Mouse (Mus musculus): ENCODE data around the gene Col25a1. TPM values are rescaled to one million over a fixed set of nuclear protein-coding genes. Genes with fewer than 3 reads are reported as not detected.

Gene Col25a1
- polyA plus RNA-seq, 1 experiment from 2014 or later: 6.3 TPM

DNA sequence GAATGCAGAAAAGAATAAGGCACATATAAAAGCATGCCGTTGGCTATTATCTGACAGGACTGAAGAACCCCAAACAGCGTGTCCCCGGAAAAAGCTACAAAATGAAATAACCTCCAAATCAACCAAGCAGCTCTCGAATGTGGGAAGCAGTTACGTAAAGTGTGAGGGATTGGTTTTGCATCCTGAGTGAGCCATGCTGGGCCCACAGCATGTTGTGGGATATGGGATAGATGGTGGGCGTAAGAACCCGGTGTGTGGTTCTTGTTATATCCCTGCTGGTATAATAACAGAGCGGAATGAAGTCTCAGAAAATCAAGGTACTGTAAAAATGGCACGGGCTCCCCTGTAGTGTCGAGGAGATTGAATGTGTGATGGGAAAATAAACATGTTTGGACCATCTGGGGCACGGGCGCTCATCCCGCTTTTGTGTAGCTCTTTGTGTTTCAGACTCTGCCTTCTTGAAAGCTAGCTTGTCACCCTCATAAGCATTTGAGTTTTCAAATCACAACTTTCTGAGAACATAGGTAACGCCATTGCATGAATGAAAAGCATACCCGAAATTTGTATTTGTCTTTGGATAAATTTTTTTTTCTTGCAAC lies 225.4 kb downstream of the Col25a1 start:
- WGBS: 86% methylated on average over 15 of the region's 15 CpGs

DNA sequence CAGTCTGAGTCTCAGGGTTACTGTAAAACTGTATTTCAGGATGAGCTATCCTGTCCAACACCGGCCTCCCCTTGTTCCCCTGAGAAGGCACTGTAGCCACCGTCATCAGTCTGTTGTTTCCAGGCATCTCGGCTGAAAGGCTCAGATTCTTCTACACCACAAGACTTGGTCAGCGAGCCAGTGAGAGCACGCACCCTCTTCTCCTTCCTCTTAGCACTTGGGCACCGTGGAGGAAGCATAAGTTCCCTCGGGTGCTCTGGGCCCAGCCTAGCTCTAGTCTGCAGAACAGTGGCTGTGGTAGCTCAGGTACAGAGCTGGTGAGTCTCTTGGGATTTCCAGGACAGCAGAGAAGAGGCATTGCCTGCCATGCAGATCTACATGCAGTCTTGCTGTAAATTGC lies 229.5 kb downstream of the Col25a1 start:
- no peak overlapping the region for H3K27ac ChIP-seq (ENCODE audit: low read depth, low read length)
- DNase-seq (ENCODE audit: low spot score) (no peak), ATAC-seq (replicated peaks; ENCODE audit: low FRiP score) (no peak)
- H3K4me2 ChIP-seq: no peak overlapping the region
- H3K9me3 ChIP-seq (ENCODE audit: control insufficient read depth, low read length): no peaks in the 10 kb centered on the region
- H3K4me3 ChIP-seq (ENCODE audit: low read depth, low read length): no peak overlapping the region
- no peaks in the 10 kb centered on the region for H3K4me1 ChIP-seq (replicated peaks; ENCODE audit: control insufficient read depth, insufficient read depth, low read length)
- no peaks in the 10 kb centered on the region for H3K36me3 ChIP-seq (ENCODE audit: control insufficient read depth, insufficient read depth, low read length)
- no peaks in the 10 kb centered on the region for H3K27me3 ChIP-seq (replicated peaks; ENCODE audit: control insufficient read depth, insufficient read depth, low read length)
- WGBS: 72% methylated on average over 7 of the region's 7 CpGs
- no peak overlapping the region for H3K9ac ChIP-seq (ENCODE audit: low read depth, low read length)

More for the DNA sequence above, 225.4 kb downstream of the Col25a1 start:
- DNase-seq (ENCODE audit: low spot score) (no peak), ATAC-seq (replicated peaks; ENCODE audit: low FRiP score) (no peak)
- H3K27ac ChIP-seq (ENCODE audit: low read depth, low read length): no peak overlapping the region
- no peaks in the 10 kb centered on the region for H3K9me3 ChIP-seq (ENCODE audit: control insufficient read depth, low read length)
- no peaks in the 10 kb centered on the region for H3K4me1 ChIP-seq (replicated peaks; ENCODE audit: control insufficient read depth, insufficient read depth, low read length)
- no peak overlapping the region for H3K4me3 ChIP-seq (ENCODE audit: low read depth, low read length)
- no peaks in the 10 kb centered on the region for H3K27me3 ChIP-seq (replicated peaks; ENCODE audit: control insufficient read depth, insufficient read depth, low read length)
- H3K9ac ChIP-seq (ENCODE audit: low read depth, low read length): no peak overlapping the region
- no peaks in the 10 kb centered on the region for H3K36me3 ChIP-seq (ENCODE audit: control insufficient read depth, insufficient read depth, low read length)
- no peak overlapping the region for H3K4me2 ChIP-seq

DNA sequence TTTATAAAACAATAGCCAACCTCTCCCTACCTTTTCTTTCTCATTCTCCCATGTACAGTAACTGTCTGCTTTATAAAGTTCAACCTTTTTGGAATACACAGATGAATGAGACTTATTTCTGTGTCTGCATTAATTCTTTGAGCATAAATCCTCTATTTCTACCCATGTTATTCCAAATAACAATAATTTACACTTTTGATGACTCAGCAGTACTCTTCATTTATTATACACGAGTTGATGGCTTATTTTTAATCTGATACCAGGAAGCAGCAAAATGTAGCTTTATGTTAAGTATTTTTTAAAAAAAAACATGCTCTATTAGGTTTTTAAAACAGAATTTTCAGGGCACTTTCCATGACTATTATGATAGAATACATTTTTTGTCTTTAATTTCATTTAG lies 230.6 kb downstream of the Col25a1 start:
- 46% methylated on average over 1 of the region's 1 CpGs for WGBS
- DNase-seq (ENCODE audit: low spot score): no peak
- Histone ChIP-seq H3K9ac (ENCODE audit: low read depth, low read length) (no peak overlapping the region), H3K4me3 (ENCODE audit: low read depth, low read length) (no peak overlapping the region), H3K9me3 (ENCODE audit: control insufficient read depth, low read length) (no peaks in the 10 kb centered on the region), H3K27ac (ENCODE audit: low read depth, low read length) (no peak overlapping the region), H3K36me3 (ENCODE audit: control insufficient read depth, insufficient read depth, low read length) (no peaks in the 10 kb centered on the region), H3K4me2 (no peak overlapping the region), H3K27me3 (replicated peaks; ENCODE audit: control insufficient read depth, insufficient read depth, low read length) (no peaks in the 10 kb centered on the region), H3K4me1 (replicated peaks; ENCODE audit: control insufficient read depth, insufficient read depth, low read length) (no peaks in the 10 kb centered on the region)
- ATAC-seq (replicated peaks; ENCODE audit: low FRiP score): no peak

DNA sequence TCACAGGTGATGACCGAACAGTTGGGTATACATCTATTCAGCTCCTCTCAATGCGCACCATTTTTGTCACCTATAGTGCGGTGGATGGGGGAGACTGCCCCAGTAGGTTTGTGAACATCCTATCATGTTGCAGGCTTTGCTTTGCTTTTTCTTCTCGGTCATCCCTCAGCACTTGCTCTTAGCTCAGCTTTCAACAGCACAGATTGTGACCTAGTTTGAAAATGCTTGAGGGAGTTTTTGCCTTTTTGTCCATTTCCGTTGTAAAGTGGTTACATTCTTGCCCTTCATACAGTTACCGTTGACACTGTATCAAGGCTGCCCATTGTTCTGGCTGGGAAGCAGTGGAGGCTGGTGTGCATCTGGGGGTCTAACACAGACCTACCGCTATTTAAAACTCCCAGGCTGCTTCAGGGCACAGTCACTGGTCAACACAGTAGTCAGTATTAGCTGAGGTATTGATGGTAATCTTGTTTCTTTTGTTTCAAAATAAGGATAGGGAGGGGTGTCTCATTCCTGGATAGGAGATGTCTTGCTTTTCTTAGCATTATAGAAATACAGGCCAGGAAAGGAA lies 231.6 kb downstream of the Col25a1 start:
- H3K4me1 ChIP-seq (replicated peaks; ENCODE audit: control insufficient read depth, insufficient read depth, low read length): no peaks in the 10 kb centered on the region
- H3K27me3 ChIP-seq (replicated peaks; ENCODE audit: control insufficient read depth, insufficient read depth, low read length): no peaks in the 10 kb centered on the region
- no peak overlapping the region for H3K27ac ChIP-seq (ENCODE audit: low read depth, low read length)
- no peak for ATAC-seq (replicated peaks; ENCODE audit: low FRiP score)
- no peak overlapping the region for H3K4me3 ChIP-seq (ENCODE audit: low read depth, low read length)
- H3K36me3 ChIP-seq (ENCODE audit: control insufficient read depth, insufficient read depth, low read length): no peaks in the 10 kb centered on the region
- no peak overlapping the region for H3K9ac ChIP-seq (ENCODE audit: low read depth, low read length)
- DNase-seq (ENCODE audit: low spot score): no peak
- H3K4me2 ChIP-seq: no peak overlapping the region
- 88% methylated on average over 7 of the region's 7 CpGs for WGBS
- H3K9me3 ChIP-seq (ENCODE audit: control insufficient read depth, low read length): no peaks in the 10 kb centered on the region

DNA sequence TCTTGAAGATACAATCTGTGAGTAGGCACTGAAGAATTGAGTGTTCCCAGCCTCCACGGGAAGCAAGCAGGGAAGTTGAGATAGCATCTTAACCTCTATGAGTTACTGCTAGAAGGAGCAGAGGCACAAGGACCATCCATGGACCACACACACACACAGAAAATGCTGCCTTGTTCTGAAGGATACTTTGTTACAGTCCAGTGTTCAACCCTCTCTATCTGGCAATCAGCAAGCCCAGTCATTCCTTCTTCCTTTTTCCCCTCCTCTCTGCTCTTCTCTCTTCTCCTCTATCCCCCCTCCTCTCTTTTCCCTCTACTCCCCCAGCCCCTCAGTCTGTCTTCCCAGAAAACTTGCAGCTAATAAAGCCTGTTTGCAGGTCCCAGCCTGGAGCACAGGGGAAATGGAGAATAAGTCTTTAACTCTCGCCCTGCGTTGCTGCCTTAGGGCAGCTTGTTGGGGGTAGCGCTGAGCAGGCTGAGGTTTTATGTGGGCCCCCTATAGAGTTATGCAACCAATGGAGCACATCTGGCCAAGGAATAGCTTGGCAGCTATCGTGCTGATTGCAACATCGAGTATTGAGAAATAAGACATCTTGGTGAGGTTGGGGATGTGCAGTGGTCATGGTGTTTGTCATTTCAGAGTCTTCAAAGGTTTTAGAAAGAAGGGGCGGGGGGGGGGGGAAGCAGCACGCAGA lies 235.8 kb downstream of the Col25a1 start:
- Histone ChIP-seq H3K27ac (ENCODE audit: low read depth, low read length) (no peak overlapping the region), H3K27me3 (replicated peaks; ENCODE audit: control insufficient read depth, insufficient read depth, low read length) (no peaks in the 10 kb centered on the region), H3K4me2 (no peak overlapping the region), H3K4me3 (ENCODE audit: low read depth, low read length) (no peak overlapping the region), H3K9ac (ENCODE audit: low read depth, low read length) (no peak overlapping the region), H3K4me1 (replicated peaks; ENCODE audit: control insufficient read depth, insufficient read depth, low read length) (no peaks in the 10 kb centered on the region), H3K36me3 (ENCODE audit: control insufficient read depth, insufficient read depth, low read length) (no peaks in the 10 kb centered on the region), H3K9me3 (ENCODE audit: control insufficient read depth, low read length) (no peaks in the 10 kb centered on the region)
- WGBS: 52% methylated on average over 8 of the region's 8 CpGs
- no peak for DNase-seq (ENCODE audit: low spot score)
- no peak for ATAC-seq (replicated peaks; ENCODE audit: low FRiP score)

DNA sequence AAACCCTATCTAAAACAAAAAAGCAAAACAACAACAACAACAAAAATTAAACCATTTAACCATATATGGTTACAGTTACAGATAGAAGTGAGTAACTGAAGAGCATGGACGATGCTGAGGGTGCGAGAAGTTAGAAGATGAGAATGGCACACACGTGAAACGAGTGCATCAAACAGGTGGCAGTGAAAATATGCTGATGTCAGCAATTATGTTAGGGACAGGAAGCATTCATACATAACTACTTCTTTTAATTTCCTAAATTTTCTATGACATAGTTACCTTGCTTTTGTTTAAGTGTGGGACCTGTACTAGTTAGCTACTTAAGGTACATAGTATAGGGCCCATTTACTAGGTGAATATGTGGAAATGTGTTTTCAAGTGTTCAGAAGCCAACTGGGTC lies 237.1 kb downstream of the Col25a1 start:
- no peak for ATAC-seq (replicated peaks; ENCODE audit: low FRiP score)
- Histone ChIP-seq H3K4me1 (replicated peaks; ENCODE audit: control insufficient read depth, insufficient read depth, low read length) (no peaks in the 10 kb centered on the region), H3K27me3 (replicated peaks; ENCODE audit: control insufficient read depth, insufficient read depth, low read length) (no peaks in the 10 kb centered on the region), H3K4me2 (no peak overlapping the region), H3K9ac (ENCODE audit: low read depth, low read length) (no peak overlapping the region), H3K36me3 (ENCODE audit: control insufficient read depth, insufficient read depth, low read length) (no peaks in the 10 kb centered on the region), H3K9me3 (ENCODE audit: control insufficient read depth, low read length) (no peaks in the 10 kb centered on the region), H3K27ac (ENCODE audit: low read depth, low read length) (no peak overlapping the region), H3K4me3 (ENCODE audit: low read depth, low read length) (no peak overlapping the region)
- no peak for DNase-seq (ENCODE audit: low spot score)
- WGBS: 91% methylated on average over 4 of the region's 4 CpGs

DNA sequence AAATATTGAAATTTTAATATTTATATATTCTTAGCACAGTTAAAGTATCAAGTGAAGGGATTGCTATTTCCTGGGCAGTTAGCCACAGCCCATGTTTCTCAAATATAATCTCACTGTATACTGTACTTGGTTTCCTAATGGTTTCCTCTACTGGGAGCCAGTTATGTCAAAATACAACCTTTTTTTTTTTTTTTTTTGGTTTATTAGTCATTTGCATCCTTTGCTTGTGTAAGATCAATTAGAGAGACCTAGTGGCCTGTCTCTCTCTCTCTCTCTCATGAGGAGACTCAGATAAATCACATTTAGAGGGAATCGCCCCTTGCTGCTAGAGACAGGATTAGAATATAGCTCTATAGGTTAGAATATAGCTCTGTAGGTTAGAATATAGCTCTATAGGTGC lies 237.8 kb downstream of the Col25a1 start:
- H3K27me3 ChIP-seq (replicated peaks; ENCODE audit: control insufficient read depth, insufficient read depth, low read length): no peaks in the 10 kb centered on the region
- ATAC-seq (replicated peaks; ENCODE audit: low FRiP score) (no peak), DNase-seq (ENCODE audit: low spot score) (no peak)
- H3K4me3 ChIP-seq (ENCODE audit: low read depth, low read length): no peak overlapping the region
- no peaks in the 10 kb centered on the region for H3K4me1 ChIP-seq (replicated peaks; ENCODE audit: control insufficient read depth, insufficient read depth, low read length)
- H3K36me3 ChIP-seq (ENCODE audit: control insufficient read depth, insufficient read depth, low read length): no peaks in the 10 kb centered on the region
- no peak overlapping the region for H3K9ac ChIP-seq (ENCODE audit: low read depth, low read length)
- H3K9me3 ChIP-seq (ENCODE audit: control insufficient read depth, low read length): no peaks in the 10 kb centered on the region
- 92% methylated on average over 1 of the region's 1 CpGs for WGBS
- no peak overlapping the region for H3K4me2 ChIP-seq
- H3K27ac ChIP-seq (ENCODE audit: low read depth, low read length): no peak overlapping the region

DNA sequence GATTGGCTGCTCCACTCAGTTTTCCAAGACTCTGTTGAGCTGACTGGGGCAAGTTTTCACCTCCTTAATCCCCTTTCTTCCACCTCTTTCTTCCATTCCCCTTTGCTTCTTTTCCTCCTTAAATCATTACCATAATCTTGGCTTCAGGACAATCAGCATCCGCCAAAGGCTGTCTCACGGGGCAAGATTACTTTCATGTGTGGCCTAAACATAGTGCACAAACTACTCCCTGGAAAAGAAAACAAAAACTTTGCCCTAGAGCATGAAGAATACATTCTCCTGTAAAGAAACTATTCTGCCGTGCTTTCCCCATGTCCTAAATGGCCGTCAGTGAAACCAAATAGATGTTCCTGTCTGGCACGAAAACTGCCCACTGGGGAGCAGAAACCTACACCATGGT lies 238.9 kb downstream of the Col25a1 start:
- H3K36me3 ChIP-seq (ENCODE audit: control insufficient read depth, insufficient read depth, low read length): no peaks in the 10 kb centered on the region
- H3K9me3 ChIP-seq (ENCODE audit: control insufficient read depth, low read length): no peaks in the 10 kb centered on the region
- no peak overlapping the region for H3K9ac ChIP-seq (ENCODE audit: low read depth, low read length)
- no peak for DNase-seq (ENCODE audit: low spot score)
- no peaks in the 10 kb centered on the region for H3K27me3 ChIP-seq (replicated peaks; ENCODE audit: control insufficient read depth, insufficient read depth, low read length)
- no peak overlapping the region for H3K4me2 ChIP-seq
- no peak for ATAC-seq (replicated peaks; ENCODE audit: low FRiP score)
- H3K27ac ChIP-seq (ENCODE audit: low read depth, low read length): no peak overlapping the region
- H3K4me3 ChIP-seq (ENCODE audit: low read depth, low read length): no peak overlapping the region
- no peaks in the 10 kb centered on the region for H3K4me1 ChIP-seq (replicated peaks; ENCODE audit: control insufficient read depth, insufficient read depth, low read length)
- 81% methylated on average over 5 of the region's 5 CpGs for WGBS

DNA sequence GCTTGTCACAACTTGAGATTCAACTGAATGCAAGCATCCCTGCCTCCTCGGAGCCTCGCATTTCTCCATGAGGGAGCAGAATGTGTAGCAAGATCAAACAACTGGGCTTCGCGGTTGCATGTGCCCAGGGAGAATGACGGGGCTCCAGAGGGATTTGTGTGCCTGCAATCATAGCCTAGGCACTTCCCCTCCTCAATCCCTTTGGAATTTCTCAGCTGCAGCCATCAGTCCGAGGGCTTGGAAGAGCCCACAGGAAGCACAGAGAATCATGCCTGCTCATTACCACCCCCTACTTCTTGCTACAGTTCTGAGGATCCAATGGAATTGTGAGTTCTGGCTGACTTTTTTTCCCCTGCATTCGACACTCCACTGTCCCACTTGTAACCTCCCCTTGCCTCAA lies 241.8 kb downstream of the Col25a1 start:
- Histone ChIP-seq H3K4me1 (replicated peaks; ENCODE audit: control insufficient read depth, insufficient read depth, low read length) (no peaks in the 10 kb centered on the region), H3K9ac (ENCODE audit: low read depth, low read length) (no peak overlapping the region), H3K9me3 (ENCODE audit: control insufficient read depth, low read length) (no peaks in the 10 kb centered on the region), H3K36me3 (ENCODE audit: control insufficient read depth, insufficient read depth, low read length) (no peaks in the 10 kb centered on the region), H3K4me3 (ENCODE audit: low read depth, low read length) (no peak overlapping the region), H3K27ac (ENCODE audit: low read depth, low read length) (no peak overlapping the region), H3K4me2 (no peak overlapping the region), H3K27me3 (replicated peaks; ENCODE audit: control insufficient read depth, insufficient read depth, low read length) (no peaks in the 10 kb centered on the region)
- no peak for ATAC-seq (replicated peaks; ENCODE audit: low FRiP score)
- no peak for DNase-seq (ENCODE audit: low spot score)
- 59% methylated on average over 7 of the region's 7 CpGs for WGBS
